Mouse (Mus musculus): Measurements from ENCODE around the gene Kcnj14. TPM values are rescaled to one million over a fixed set of nuclear protein-coding genes. Genes with fewer than 3 reads are reported as not detected.
A peak's percentile ranks its signal among the peaks of the same experiment; 100 is the strongest.

Kcnj14 gene
- polyA plus RNA-seq, 1 experiment from 2014 or later, result 1.4 TPM

- peaks cover 9% of the 10 kb centered on the region; the same call in 1 of the 2 replicates for H3K4me1 ChIP-seq (ENCODE audit: control insufficient read depth, insufficient read depth, low read length)
- H3K4me2 ChIP-seq (ENCODE audit: low read depth, low read length), result no peak overlapping the region
- ATAC-seq (ENCODE audit: low read depth) (no peak), DNase-seq (ENCODE audit: low spot score) (no peak)
- H3K4me3 ChIP-seq (ENCODE audit: low read depth, low read length), result no peak overlapping the region
- H3K9me3 ChIP-seq (ENCODE audit: control insufficient read depth, low read length), result no peaks in the 10 kb centered on the region
- 42% methylated on average over 6 of the region's 6 CpGs for WGBS
- peaks cover 35% of the 10 kb centered on the region; the same call in 1 of the 2 replicates for H3K36me3 ChIP-seq (ENCODE audit: control insufficient read depth, insufficient read depth, low read length)
- no peak overlapping the region for H3K9ac ChIP-seq (ENCODE audit: low read depth, low read length)
- H3K27ac ChIP-seq (replicated peaks; ENCODE audit: low read depth, low read length), result no peak overlapping the region
- H3K27me3 ChIP-seq (replicated peaks; ENCODE audit: control insufficient read depth, insufficient read depth, low read length), result peaks cover 29% of the 10 kb centered on the region
These were observed 27.6 kb downstream of the Kcnj14 start for GRCm38 (mm10) chr7:45796950-45797349.

GRCm38 (mm10) chr7:45794971-45795370 is 29.6 kb downstream of the Kcnj14 start:
- Histone ChIP-seq H3K9ac (ENCODE audit: low read depth, low read length) (no peak overlapping the region), H3K4me3 (ENCODE audit: low read depth, low read length) (no peak overlapping the region), H3K9me3 (ENCODE audit: control insufficient read depth, low read length) (no peaks in the 10 kb centered on the region), H3K4me2 (ENCODE audit: low read depth, low read length) (no peak overlapping the region), H3K4me1 (ENCODE audit: control insufficient read depth, insufficient read depth, low read length) (peaks cover 9% of the 10 kb centered on the region), H3K27ac (replicated peaks; ENCODE audit: low read depth, low read length) (no peak overlapping the region), H3K36me3 (ENCODE audit: control insufficient read depth, insufficient read depth, low read length) (peaks cover 54% of the 10 kb centered on the region), H3K27me3 (replicated peaks; ENCODE audit: control insufficient read depth, insufficient read depth, low read length) (peaks cover 26% of the 10 kb centered on the region)
- ATAC-seq (ENCODE audit: low read depth) (no peak), DNase-seq (ENCODE audit: low spot score) (no peak)
- 92% methylated on average over 26 of the region's 29 CpGs for WGBS

- no peaks in the 10 kb centered on the region for H3K9me3 ChIP-seq (ENCODE audit: control insufficient read depth, low read length)
- WGBS, result 87% methylated on average over 34 of the region's 44 CpGs
- H3K36me3 ChIP-seq (ENCODE audit: control insufficient read depth, insufficient read depth, low read length), result peaks cover 63% of the 10 kb centered on the region
- no peak for ATAC-seq (ENCODE audit: low read depth)
- H3K4me2 ChIP-seq (ENCODE audit: low read depth, low read length), result no peak overlapping the region
- no peak overlapping the region for H3K9ac ChIP-seq (ENCODE audit: low read depth, low read length)
- H3K27me3 ChIP-seq (replicated peaks; ENCODE audit: control insufficient read depth, insufficient read depth, low read length), result peaks cover 24% of the 10 kb centered on the region
- peaks cover 9% of the 10 kb centered on the region for H3K4me1 ChIP-seq (ENCODE audit: control insufficient read depth, insufficient read depth, low read length)
- no peak for DNase-seq (ENCODE audit: low spot score)
- no peak overlapping the region for H3K4me3 ChIP-seq (ENCODE audit: low read depth, low read length)
- H3K27ac ChIP-seq (replicated peaks; ENCODE audit: low read depth, low read length), result no peak overlapping the region
These were observed 30.5 kb downstream of the Kcnj14 start for GRCm38 (mm10) chr7:45793969-45794585.

GRCm38 (mm10) chr7:45793240-45793639 is 31.3 kb downstream of the Kcnj14 start:
- Histone ChIP-seq H3K9ac (ENCODE audit: low read depth, low read length) (no peak overlapping the region), H3K4me1 (ENCODE audit: control insufficient read depth, insufficient read depth, low read length) (peaks cover 4% of the 10 kb centered on the region; the same call in 1 of the 2 replicates), H3K27ac (replicated peaks; ENCODE audit: low read depth, low read length) (no peak overlapping the region), H3K36me3 (ENCODE audit: control insufficient read depth, insufficient read depth, low read length) (peaks cover 67% of the 10 kb centered on the region), H3K4me3 (ENCODE audit: low read depth, low read length) (no peak overlapping the region), H3K4me2 (ENCODE audit: low read depth, low read length) (no peak overlapping the region), H3K27me3 (replicated peaks; ENCODE audit: control insufficient read depth, insufficient read depth, low read length) (peaks cover 16% of the 10 kb centered on the region), H3K9me3 (ENCODE audit: control insufficient read depth, low read length) (no peaks in the 10 kb centered on the region)
- ATAC-seq (ENCODE audit: low read depth) (no peak), DNase-seq (ENCODE audit: low spot score) (no peak)
- 80% methylated on average over 22 of the region's 24 CpGs for WGBS

- DNase-seq (ENCODE audit: low spot score) (no peak), ATAC-seq (ENCODE audit: low read depth) (no peak)
- Histone ChIP-seq H3K9ac (ENCODE audit: low read depth, low read length) (no peak overlapping the region), H3K27ac (replicated peaks; ENCODE audit: low read depth, low read length) (no peak overlapping the region), H3K4me3 (ENCODE audit: low read depth, low read length) (no peak overlapping the region), H3K27me3 (replicated peaks; ENCODE audit: control insufficient read depth, insufficient read depth, low read length) (peaks cover 3% of the 10 kb centered on the region; the same call in 1 of the 2 replicates), H3K36me3 (ENCODE audit: control insufficient read depth, insufficient read depth, low read length) (peaks cover 67% of the 10 kb centered on the region), H3K4me2 (ENCODE audit: low read depth, low read length) (no peak overlapping the region), H3K4me1 (ENCODE audit: control insufficient read depth, insufficient read depth, low read length) (peaks cover under 1% of the 10 kb centered on the region; the same call in 1 of the 2 replicates), H3K9me3 (ENCODE audit: control insufficient read depth, low read length) (no peaks in the 10 kb centered on the region)
- 86% methylated on average over 17 of the region's 17 CpGs for WGBS
These were observed 32.7 kb downstream of the Kcnj14 start for GRCm38 (mm10) chr7:45791756-45792490.

- Histone ChIP-seq H3K4me3 (ENCODE audit: low read depth, low read length) (no peak overlapping the region), H3K27ac (replicated peaks; ENCODE audit: low read depth, low read length) (no peak overlapping the region), H3K4me2 (ENCODE audit: low read depth, low read length) (no peak overlapping the region), H3K9ac (ENCODE audit: low read depth, low read length) (0 out of 2 replicates have a peak overlapping the region, but pooled peaks have one; percentile 2), H3K4me1 (ENCODE audit: control insufficient read depth, insufficient read depth, low read length) (peaks cover 6% of the 10 kb centered on the region), H3K9me3 (ENCODE audit: control insufficient read depth, low read length) (no peaks in the 10 kb centered on the region), H3K36me3 (ENCODE audit: control insufficient read depth, insufficient read depth, low read length) (peaks cover 67% of the 10 kb centered on the region), H3K27me3 (replicated peaks; ENCODE audit: control insufficient read depth, insufficient read depth, low read length) (no peaks in the 10 kb centered on the region)
- ATAC-seq (ENCODE audit: low read depth), result no peak
- no peak for DNase-seq (ENCODE audit: low spot score)
- 67% methylated on average over 6 of the region's 6 CpGs for WGBS
These were observed 33.9 kb downstream of the Kcnj14 start for GRCm38 (mm10) chr7:45790721-45791120.

GRCm38 (mm10) chr7:45787642-45788041 is 36.9 kb downstream of the Kcnj14 start:
- peak overlapping the region; percentile 90; the same call in 1 of the 2 replicates for H3K4me2 ChIP-seq (ENCODE audit: low read depth, low read length)
- no peak for DNase-seq (ENCODE audit: low spot score)
- H3K9me3 ChIP-seq (ENCODE audit: control insufficient read depth, low read length), result no peaks in the 10 kb centered on the region
- H3K36me3 ChIP-seq (ENCODE audit: control insufficient read depth, insufficient read depth, low read length), result peaks cover 38% of the 10 kb centered on the region
- H3K4me3 ChIP-seq (ENCODE audit: low read depth, low read length), result no peak overlapping the region
- WGBS, result 87% methylated on average over 22 of the region's 22 CpGs
- H3K27me3 ChIP-seq (replicated peaks; ENCODE audit: control insufficient read depth, insufficient read depth, low read length), result no peaks in the 10 kb centered on the region
- H3K4me1 ChIP-seq (ENCODE audit: control insufficient read depth, insufficient read depth, low read length), result peaks cover 19% of the 10 kb centered on the region
- ATAC-seq (ENCODE audit: low read depth), result no peak
- no peak overlapping the region for H3K9ac ChIP-seq (ENCODE audit: low read depth, low read length)
- no peak overlapping the region for H3K27ac ChIP-seq (replicated peaks; ENCODE audit: low read depth, low read length)

GRCm38 (mm10) chr7:45786661-45787413 is 37.7 kb downstream of the Kcnj14 start:
- Histone ChIP-seq H3K9me3 (ENCODE audit: control insufficient read depth, low read length) (no peaks in the 10 kb centered on the region), H3K36me3 (ENCODE audit: control insufficient read depth, insufficient read depth, low read length) (peaks cover 30% of the 10 kb centered on the region), H3K9ac (ENCODE audit: low read depth, low read length) (peak overlapping the region; percentile 74; the same call in 1 of the 2 replicates), H3K4me3 (ENCODE audit: low read depth, low read length) (peak overlapping the region; percentile 74), H3K4me1 (ENCODE audit: control insufficient read depth, insufficient read depth, low read length) (peaks cover 19% of the 10 kb centered on the region), H3K27me3 (replicated peaks; ENCODE audit: control insufficient read depth, insufficient read depth, low read length) (no peaks in the 10 kb centered on the region), H3K27ac (replicated peaks; ENCODE audit: low read depth, low read length) (peak overlapping the region; percentile 39), H3K4me2 (ENCODE audit: low read depth, low read length) (peak overlapping the region; percentile 90)
- DNase-seq (ENCODE audit: low spot score) (peak; percentile 79), ATAC-seq (ENCODE audit: low read depth) (peak; percentile 54)
- WGBS, result 9% methylated on average over 14 of the region's 17 CpGs
